In genomic region chr7:111015731-111016130, GRCm38 (mm10) we compare ENCODE assay signal across 24 mouse cellular contexts. TPM values are rescaled to one million over a fixed set of nuclear protein-coding genes. Genes with fewer than 3 reads are reported as not detected.
DNase-seq lines count a peak whose midpoint lies in the region; ATAC-seq lines count a peak whose summit lies in the region.
"Had no signal": no experiment of that assay in that cellular context is flagged by ENCODE, and none has a peak within 500 bp of the region (broad histone marks: within the 10 kb centered on the region; RNA-seq: fewer than 3 reads in every experiment).

No protein-coding gene starts in this region.

- no peak overlapping the region for H3K9ac ChIP-seq in forebrain, embryonic 11.5 days (ENCODE audit: low read length)
- H3K9ac ChIP-seq in forebrain, embryonic 16.5 days (replicated peaks; ENCODE audit: low read depth, low read length), result no peak overlapping the region
- H3K9ac ChIP-seq: embryonic facial prominence, embryonic 13.5 days; embryonic facial prominence, embryonic 15.5 days; forebrain, embryonic 13.5 days; forebrain, embryonic 15.5 days had no signal

- H3K4me1 ChIP-seq in forebrain, embryonic 11.5 days (replicated peaks; ENCODE audit: control insufficient read depth, insufficient read depth, low read length), result no peaks in the 10 kb centered on the region
- H3K4me1 ChIP-seq in forebrain, embryonic 16.5 days (replicated peaks; ENCODE audit: control insufficient read depth, insufficient read depth, low read length), result no peaks in the 10 kb centered on the region
- H3K4me1 ChIP-seq in heart, embryonic 10.5 days, result peaks cover 4% of the 10 kb centered on the region
- H3K4me1 ChIP-seq: embryonic facial prominence, embryonic 13.5 days; embryonic facial prominence, embryonic 15.5 days; forebrain, embryonic 10.5 days; forebrain, embryonic 13.5 days; forebrain, embryonic 15.5 days had no signal

- WGBS in forebrain, embryonic 11.5 days, result 83% methylated on average over 5 of the region's 5 CpGs
- 72% methylated on average over 5 of the region's 5 CpGs for WGBS in forebrain, embryonic 16.5 days
- 52% methylated on average over 5 of the region's 5 CpGs for WGBS in heart, embryonic 10.5 days

- peak; percentile 31 for DNase-seq in forebrain, embryonic 11.5 days (ENCODE audit: low spot score)
- DNase-seq in heart, embryonic 10.5 days (ENCODE audit: low spot score), result peak; percentile 71
- DNase-seq in heart, adult 9 months (ENCODE audit: low spot score in 2 of 2), result no peak
- peak; percentile 39 for DNase-seq in testis, postnatal 10 days (ENCODE audit: low spot score)
- no peak for DNase-seq in testis, postnatal 14 days (ENCODE audit: low spot score)
- DNase-seq: adrenal gland, adult 2 months; adrenal gland, postnatal 10 days; adrenal gland, postnatal 25 days; B cell, adult 2 months; cerebellum, adult 11 months; cerebellum, adult 18-20 months; cerebellum, adult 8-10 months; cerebellum, adult 9-11 months; cerebellum, postnatal 14 days; cerebellum, postnatal 36 days; embryo, embryonic 11 days had no signal

- no peak overlapping the region for H3K27ac ChIP-seq in forebrain, embryonic 11.5 days (ENCODE audit: low read depth, low read length)
- H3K27ac ChIP-seq in forebrain, embryonic 16.5 days (ENCODE audit: low read length), result no peak overlapping the region
- H3K27ac ChIP-seq in heart, embryonic 10.5 days, result no peak overlapping the region
- H3K27ac ChIP-seq: embryonic facial prominence, embryonic 13.5 days; embryonic facial prominence, embryonic 15.5 days; forebrain, embryonic 10.5 days; forebrain, embryonic 13.5 days; forebrain, embryonic 15.5 days had no signal

- H3K9me3 ChIP-seq in forebrain, embryonic 11.5 days (ENCODE audit: control insufficient read depth, low read length), result no peaks in the 10 kb centered on the region
- H3K9me3 ChIP-seq in forebrain, embryonic 16.5 days (ENCODE audit: control insufficient read depth, low read length), result no peaks in the 10 kb centered on the region
- no peaks in the 10 kb centered on the region for H3K9me3 ChIP-seq in heart, embryonic 10.5 days
- H3K9me3 ChIP-seq: embryonic facial prominence, embryonic 13.5 days; embryonic facial prominence, embryonic 15.5 days; forebrain, embryonic 10.5 days; forebrain, embryonic 13.5 days; forebrain, embryonic 15.5 days; G1E had no signal

- H3K36me3 ChIP-seq in forebrain, embryonic 11.5 days (ENCODE audit: control insufficient read depth, insufficient read depth, low read length), result no peaks in the 10 kb centered on the region
- H3K36me3 ChIP-seq in forebrain, embryonic 16.5 days (ENCODE audit: control insufficient read depth, insufficient read depth), result no peaks in the 10 kb centered on the region
- no peaks in the 10 kb centered on the region for H3K36me3 ChIP-seq in heart, embryonic 10.5 days
- H3K36me3 ChIP-seq: embryonic facial prominence, embryonic 13.5 days; embryonic facial prominence, embryonic 15.5 days; forebrain, embryonic 10.5 days; forebrain, embryonic 15.5 days; G1E had no signal

- H3K4me3 ChIP-seq in forebrain, embryonic 11.5 days (ENCODE audit: low read depth, low read length), result no peak overlapping the region
- no peak overlapping the region for H3K4me3 ChIP-seq in forebrain, embryonic 16.5 days (replicated peaks; ENCODE audit: low read length)
- no peak overlapping the region for H3K4me3 ChIP-seq in heart, embryonic 10.5 days
- H3K4me3 ChIP-seq: embryonic facial prominence, embryonic 13.5 days; embryonic facial prominence, embryonic 15.5 days; erythroblast, embryonic 14.5 days; forebrain, embryonic 10.5 days; forebrain, embryonic 13.5 days; forebrain, embryonic 15.5 days had no signal

- H3K27me3 ChIP-seq in forebrain, embryonic 11.5 days (ENCODE audit: control insufficient read depth, insufficient read depth, low read length), result no peaks in the 10 kb centered on the region
- H3K27me3 ChIP-seq in forebrain, embryonic 16.5 days (replicated peaks; ENCODE audit: control insufficient read depth, insufficient read depth, low read length), result no peaks in the 10 kb centered on the region
- H3K27me3 ChIP-seq in heart, embryonic 10.5 days (ENCODE audit: insufficient read depth, poor library complexity, severe bottlenecking), result no peaks in the 10 kb centered on the region
- H3K27me3 ChIP-seq: embryonic facial prominence, embryonic 13.5 days; embryonic facial prominence, embryonic 15.5 days; forebrain, embryonic 13.5 days; forebrain, embryonic 15.5 days had no signal

- H3K4me2 ChIP-seq in forebrain, embryonic 11.5 days (ENCODE audit: low read depth, low read length, severe bottlenecking), result no peak overlapping the region
- no peak overlapping the region for H3K4me2 ChIP-seq in forebrain, embryonic 16.5 days (ENCODE audit: low read length)
- H3K4me2 ChIP-seq: embryonic facial prominence, embryonic 13.5 days; embryonic facial prominence, embryonic 15.5 days; forebrain, embryonic 13.5 days; forebrain, embryonic 15.5 days had no signal

- no peak for ATAC-seq in forebrain, embryonic 11.5 days (replicated peaks; ENCODE audit: low FRiP score)
- ATAC-seq in forebrain, embryonic 16.5 days, result no peak

RNA-seq across cellular contexts. Expression of gene Ctr9, which starts 13.0 kb away (rescaled TPM):
- polyA plus RNA-seq in forebrain, embryonic 11.5 days (2014; fragmentation: Nextera tagmentation; extraction: Ambion mirVana), result 78.9 and 85.3 TPM in 2 replicates
- 87.0 and 93.8 TPM in 2 replicates for polyA plus RNA-seq in forebrain, embryonic 16.5 days (2015; fragmentation: Nextera tagmentation; extraction: Ambion mirVana)
- polyA plus RNA-seq in heart, embryonic 10.5 days (2016; fragmentation: Nextera tagmentation; extraction: Ambion mirVana), result 52.3 and 63.1 TPM in 2 replicates

RNA-seq across cellular contexts. Expression of gene Mrvi1, which starts 33.5 kb away (rescaled TPM):
- polyA plus RNA-seq in forebrain, embryonic 11.5 days (2014; fragmentation: Nextera tagmentation; extraction: Ambion mirVana), result 1.6 and 1.7 TPM in 2 replicates
- polyA plus RNA-seq in forebrain, embryonic 16.5 days (2015; fragmentation: Nextera tagmentation; extraction: Ambion mirVana), result 0.60 and 1.3 TPM in 2 replicates
- polyA plus RNA-seq in heart, embryonic 10.5 days (2016; fragmentation: Nextera tagmentation; extraction: Ambion mirVana), result 5.1 and 6.5 TPM in 2 replicates

Comparison
In these comparisons a context has a peak if more than half of its experiments do, and no peak if none do; other contexts are left out.
1. DNase-seq: peak in forebrain, embryonic 11.5 days (single experiment), heart, embryonic 10.5 days (single experiment) and testis, postnatal 10 days (single experiment); none in heart, adult 9 months (0 of 2) and testis, postnatal 14 days (single experiment).